In the genomic region with DNA sequence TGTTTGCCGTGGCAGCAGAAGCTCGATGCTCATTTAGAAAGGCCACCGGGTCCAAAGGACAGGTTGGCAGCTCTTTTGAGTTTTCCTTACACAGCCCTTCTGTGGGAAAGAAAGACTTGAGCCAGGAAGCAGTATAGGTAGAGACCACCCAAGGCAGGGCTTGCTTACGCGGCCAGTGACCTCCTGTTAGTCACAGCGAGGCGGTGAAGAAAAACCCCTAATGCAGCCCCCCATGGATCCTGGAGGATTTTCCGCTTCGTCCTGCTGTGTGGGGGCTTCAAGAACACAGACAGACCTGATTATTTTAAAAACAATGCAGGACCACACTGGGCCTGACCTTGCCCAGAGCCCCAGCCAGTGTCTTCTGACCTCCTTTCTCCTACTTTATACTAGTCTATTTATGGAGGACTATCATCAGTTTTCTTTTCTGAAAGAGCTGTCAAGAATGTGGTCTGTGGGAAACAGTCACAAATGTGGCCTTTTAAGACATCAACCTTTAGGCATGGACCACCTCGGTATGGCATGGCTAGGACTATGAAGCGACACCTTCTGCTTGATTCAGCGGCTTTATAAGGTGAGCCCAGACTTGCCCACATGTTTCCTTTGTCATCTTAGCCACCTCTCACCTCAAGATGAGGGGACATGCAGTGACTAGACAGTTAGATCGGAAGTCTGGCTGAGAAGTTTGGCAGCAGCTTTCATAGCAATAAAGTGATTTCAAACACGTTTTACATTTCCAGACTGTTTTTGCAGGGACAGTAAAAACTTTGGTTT, we compare ENCODE assay signal across 10 mouse cellular contexts.
DNase-seq lines count a peak whose midpoint lies in the region; ATAC-seq and TF ChIP-seq lines count a peak whose summit lies in the region.
"Had no signal": no experiment of that assay in that cellular context is flagged by ENCODE, and none has a peak within 500 bp of the region (broad histone marks: within the 10 kb centered on the region; RNA-seq: fewer than 3 reads in every experiment).

No protein-coding gene starts in this region.

- H3K9ac ChIP-seq in forebrain, postnatal 0 days: no peak overlapping the region
- H3K9ac ChIP-seq: liver, embryonic 13.5 days had no signal

- no peak for ATAC-seq in forebrain, postnatal 0 days
- no peak for ATAC-seq in granulocyte monocyte progenitor cell, adult 5-6 weeks (replicated peaks; ENCODE audit: poor library complexity, severe bottlenecking)
- no peak for ATAC-seq in monocyte, adult 5-6 weeks (replicated peaks; ENCODE audit: insufficient number of reproducible peaks, low FRiP score, low TSS enrichment, poor library complexity, severe bottlenecking)

- no peak overlapping the region for H3K27ac ChIP-seq in forebrain, postnatal 0 days (ENCODE audit: low read depth, low read length)
- H3K27ac ChIP-seq in midbrain, embryonic 10.5 days (replicated peaks): 0 out of 2 replicates have a peak overlapping the region, but pooled peaks have one; percentile 42
- H3K27ac ChIP-seq: liver, embryonic 13.5 days had no signal

- H3K4me3 ChIP-seq in forebrain, postnatal 0 days (ENCODE audit: low read depth, low read length): no peak overlapping the region; the same call in 1 of the 2 replicates
- H3K4me3 ChIP-seq in midbrain, embryonic 10.5 days: no peak overlapping the region
- H3K4me3 ChIP-seq: liver, embryonic 13.5 days had no signal

- peak; percentile 20 for DNase-seq in kidney, adult 9 months
- DNase-seq in kidney, postnatal 25 days: no peak
- no peak for DNase-seq in forebrain, postnatal 0 days
- peak; percentile 38 for DNase-seq in midbrain, embryonic 10.5 days (ENCODE audit: low spot score)
- DNase-seq in retina, postnatal 1 day: peak; percentile 42
- no peak for DNase-seq in frontal cortex, postnatal 36 days (ENCODE audit: low spot score in 2 of 2)
- DNase-seq: heart, postnatal 36 days; liver, embryonic 13.5 days had no signal

- H3K4me2 ChIP-seq in forebrain, postnatal 0 days (ENCODE audit: low read depth): peak overlapping the region; percentile 33
- H3K4me2 ChIP-seq: liver, embryonic 13.5 days had no signal

- WGBS in forebrain, postnatal 0 days: 27% methylated on average over 14 of the region's 14 CpGs
- WGBS in midbrain, embryonic 10.5 days: 33% methylated on average over 14 of the region's 14 CpGs

- no peaks in the 10 kb centered on the region for H3K27me3 ChIP-seq in forebrain, postnatal 0 days (ENCODE audit: insufficient read depth, low read length)
- peaks cover 16% of the 10 kb centered on the region for H3K27me3 ChIP-seq in midbrain, embryonic 10.5 days (ENCODE audit: low read depth, poor library complexity, severe bottlenecking)
- H3K27me3 ChIP-seq: liver, embryonic 13.5 days had no signal

- no peaks in the 10 kb centered on the region for H3K36me3 ChIP-seq in forebrain, postnatal 0 days (ENCODE audit: insufficient read depth)
- H3K36me3 ChIP-seq in midbrain, embryonic 10.5 days: no peaks in the 10 kb centered on the region
- H3K36me3 ChIP-seq: liver, embryonic 13.5 days had no signal

- H3K4me1 ChIP-seq in forebrain, postnatal 0 days (ENCODE audit: insufficient read depth): peaks cover 5% of the 10 kb centered on the region
- peaks cover 19% of the 10 kb centered on the region for H3K4me1 ChIP-seq in midbrain, embryonic 10.5 days
- H3K4me1 ChIP-seq: liver, embryonic 13.5 days had no signal

- no peaks in the 10 kb centered on the region for H3K9me3 ChIP-seq in forebrain, postnatal 0 days (ENCODE audit: low read length)
- H3K9me3 ChIP-seq in midbrain, embryonic 10.5 days (replicated peaks): no peaks in the 10 kb centered on the region
- H3K9me3 ChIP-seq: liver, embryonic 13.5 days had no signal

- TF ChIP-seq CTCF in forebrain, postnatal 0 days (IDR thresholded peaks at IDR 0.05; ENCODE audit: low read depth): no peak

Comparison
In these comparisons a context has a peak if more than half of its experiments do, and no peak if none do; other contexts are left out.
1. DNase-seq: peak in kidney, adult 9 months (single experiment), midbrain, embryonic 10.5 days (single experiment) and retina, postnatal 1 day (single experiment); none in kidney, postnatal 25 days (0 of 2), forebrain, postnatal 0 days (single experiment) and frontal cortex, postnatal 36 days (0 of 2).